Mouse (Mus musculus): Measurements from ENCODE around the gene Wbp1l. TPM values are rescaled to one million over a fixed set of nuclear protein-coding genes. Genes with fewer than 3 reads are reported as not detected.

Gene Wbp1l
- total RNA-seq, 2 experiments from 2014 or later, result 16.1 to 20.8 TPM

- ATAC-seq (replicated peaks; ENCODE audit: low FRiP score, low TSS enrichment, poor library complexity, severe bottlenecking), result no peak
Observed at GRCm38 (mm10) chr19:46623790-46624772, 25.2 kb downstream of the Wbp1l start.

GRCm38 (mm10) chr19:46625015-46625414 lies 26.1 kb downstream of the Wbp1l start:
- no peak for ATAC-seq (replicated peaks; ENCODE audit: low FRiP score, low TSS enrichment, poor library complexity, severe bottlenecking)

- ATAC-seq (replicated peaks; ENCODE audit: low FRiP score, low TSS enrichment, poor library complexity, severe bottlenecking), result no peak
Observed at GRCm38 (mm10) chr19:46625519-46625918, 26.6 kb downstream of the Wbp1l start.

GRCm38 (mm10) chr19:46628403-46628802 lies 29.5 kb downstream of the Wbp1l start:
- ATAC-seq (replicated peaks; ENCODE audit: low FRiP score, low TSS enrichment, poor library complexity, severe bottlenecking), result no peak

GRCm38 (mm10) chr19:46629807-46630206 lies 30.9 kb downstream of the Wbp1l start:
- ATAC-seq (replicated peaks; ENCODE audit: low FRiP score, low TSS enrichment, poor library complexity, severe bottlenecking), result no peak

- ATAC-seq (replicated peaks; ENCODE audit: low FRiP score, low TSS enrichment, poor library complexity, severe bottlenecking), result no peak
Observed at GRCm38 (mm10) chr19:46631637-46632036, 32.8 kb downstream of the Wbp1l start.

- ATAC-seq (replicated peaks; ENCODE audit: low FRiP score, low TSS enrichment, poor library complexity, severe bottlenecking), result no peak
Observed at GRCm38 (mm10) chr19:46635766-46636165, 36.9 kb downstream of the Wbp1l start.

- peak; percentile 64; the same call in 1 of the 2 replicates for ATAC-seq (replicated peaks; ENCODE audit: low FRiP score, low TSS enrichment, poor library complexity, severe bottlenecking)
Observed at GRCm38 (mm10) chr19:46637598-46637997, 38.7 kb downstream of the Wbp1l start.

- ATAC-seq (replicated peaks; ENCODE audit: low FRiP score, low TSS enrichment, poor library complexity, severe bottlenecking), result no peak
Observed at GRCm38 (mm10) chr19:46639053-46639452, 40.2 kb downstream of the Wbp1l start.

GRCm38 (mm10) chr19:46639496-46639895 lies 40.6 kb downstream of the Wbp1l start:
- ATAC-seq (replicated peaks; ENCODE audit: low FRiP score, low TSS enrichment, poor library complexity, severe bottlenecking), result no peak

GRCm38 (mm10) chr19:46640780-46641179 lies 41.9 kb downstream of the Wbp1l start:
- ATAC-seq (replicated peaks; ENCODE audit: low FRiP score, low TSS enrichment, poor library complexity, severe bottlenecking), result no peak

- ATAC-seq (replicated peaks; ENCODE audit: low FRiP score, low TSS enrichment, poor library complexity, severe bottlenecking), result no peak
Observed at GRCm38 (mm10) chr19:46641420-46642085, 42.7 kb downstream of the Wbp1l start.

GRCm38 (mm10) chr19:46642136-46642753 lies 43.4 kb downstream of the Wbp1l start:
- no peak for ATAC-seq (replicated peaks; ENCODE audit: low FRiP score, low TSS enrichment, poor library complexity, severe bottlenecking)

- no peak for ATAC-seq (replicated peaks; ENCODE audit: low FRiP score, low TSS enrichment, poor library complexity, severe bottlenecking)
Observed at GRCm38 (mm10) chr19:46643236-46643635, 44.4 kb downstream of the Wbp1l start.

GRCm38 (mm10) chr19:46644343-46644792 lies 45.5 kb downstream of the Wbp1l start:
- ATAC-seq (replicated peaks; ENCODE audit: low FRiP score, low TSS enrichment, poor library complexity, severe bottlenecking), result no peak

GRCm38 (mm10) chr19:46644793-46645602 lies 46.1 kb downstream of the Wbp1l start:
- ATAC-seq (replicated peaks; ENCODE audit: low FRiP score, low TSS enrichment, poor library complexity, severe bottlenecking), result no peak

- ATAC-seq (replicated peaks; ENCODE audit: low FRiP score, low TSS enrichment, poor library complexity, severe bottlenecking), result no peak
Observed at GRCm38 (mm10) chr19:46646041-46646481, 47.2 kb downstream of the Wbp1l start.

- no peak for ATAC-seq (replicated peaks; ENCODE audit: low FRiP score, low TSS enrichment, poor library complexity, severe bottlenecking)
Observed at GRCm38 (mm10) chr19:46647254-46647653, 48.4 kb downstream of the Wbp1l start.

- ATAC-seq (replicated peaks; ENCODE audit: low FRiP score, low TSS enrichment, poor library complexity, severe bottlenecking), result no peak
Observed at GRCm38 (mm10) chr19:46647850-46648249, 49.0 kb downstream of the Wbp1l start.
